Mouse (Mus musculus): ENCODE measurements around the gene Gramd1b. TPM values are rescaled to one million over a fixed set of nuclear protein-coding genes. Genes with fewer than 3 reads are reported as not detected.

Gene Gramd1b
- polyA plus RNA-seq, 1 experiment from 2014 or later = 13.5 TPM

- H3K4me2 ChIP-seq = no peak overlapping the region
- peaks cover 62% of the 10 kb centered on the region for H3K4me1 ChIP-seq (replicated peaks)
- no peaks in the 10 kb centered on the region for H3K36me3 ChIP-seq
- 93% methylated on average over 9 of the region's 9 CpGs for WGBS
- H3K4me3 ChIP-seq = no peak overlapping the region
- no peak overlapping the region for H3K27ac ChIP-seq
- no peak for ATAC-seq (ENCODE audit: low FRiP score)
- H3K27me3 ChIP-seq = no peaks in the 10 kb centered on the region
- no peaks in the 10 kb centered on the region for H3K9me3 ChIP-seq
- H3K9ac ChIP-seq = no peak overlapping the region
These were observed 188.0 kb downstream of the Gramd1b start for GRCm38 (mm10) chr9:40343053-40343652.

- H3K27me3 ChIP-seq = no peaks in the 10 kb centered on the region
- H3K9me3 ChIP-seq = no peaks in the 10 kb centered on the region
- ATAC-seq (ENCODE audit: low FRiP score) = no peak
- peaks cover 67% of the 10 kb centered on the region for H3K4me1 ChIP-seq (replicated peaks)
- no peaks in the 10 kb centered on the region for H3K36me3 ChIP-seq
- no peak overlapping the region for H3K4me3 ChIP-seq
- 86% methylated on average over 7 of the region's 7 CpGs for WGBS
- peak overlapping the region; percentile 23; the same call in 1 of the 2 replicates for H3K27ac ChIP-seq
- H3K4me2 ChIP-seq = no peak overlapping the region
- H3K9ac ChIP-seq = no peak overlapping the region
These were observed 189.1 kb downstream of the Gramd1b start for GRCm38 (mm10) chr9:40342101-40342500.

GRCm38 (mm10) chr9:40339578-40339977, 191.6 kb downstream of the Gramd1b start:
- no peaks in the 10 kb centered on the region for H3K36me3 ChIP-seq
- H3K9me3 ChIP-seq = no peaks in the 10 kb centered on the region
- ATAC-seq (ENCODE audit: low FRiP score) = no peak
- H3K9ac ChIP-seq = no peak overlapping the region
- peaks cover 54% of the 10 kb centered on the region for H3K4me1 ChIP-seq (replicated peaks)
- 58% methylated on average over 9 of the region's 9 CpGs for WGBS
- no peak overlapping the region for H3K4me3 ChIP-seq
- H3K27me3 ChIP-seq = no peaks in the 10 kb centered on the region
- peak overlapping the region; percentile 58 for H3K27ac ChIP-seq
- H3K4me2 ChIP-seq = no peak overlapping the region

GRCm38 (mm10) chr9:40337131-40337820, 193.9 kb downstream of the Gramd1b start:
- Histone ChIP-seq H3K36me3 (peaks cover 10% of the 10 kb centered on the region), H3K4me2 (no peak overlapping the region), H3K4me1 (replicated peaks) (peaks cover 37% of the 10 kb centered on the region), H3K9me3 (no peaks in the 10 kb centered on the region), H3K4me3 (no peak overlapping the region), H3K27ac (peak overlapping the region; percentile 72), H3K27me3 (no peaks in the 10 kb centered on the region), H3K9ac (no peak overlapping the region)
- WGBS = 75% methylated on average over 4 of the region's 4 CpGs
- no peak for ATAC-seq (ENCODE audit: low FRiP score)

GRCm38 (mm10) chr9:40336701-40337100, 194.5 kb downstream of the Gramd1b start:
- no peak for ATAC-seq (ENCODE audit: low FRiP score)
- WGBS = 50% methylated on average over 5 of the region's 5 CpGs
- Histone ChIP-seq H3K36me3 (peaks cover 15% of the 10 kb centered on the region), H3K4me3 (no peak overlapping the region), H3K27me3 (no peaks in the 10 kb centered on the region), H3K9ac (no peak overlapping the region), H3K4me2 (0 out of 2 replicates have a peak overlapping the region, but pooled peaks have one; percentile 13), H3K27ac (peak overlapping the region; percentile 72), H3K9me3 (no peaks in the 10 kb centered on the region), H3K4me1 (replicated peaks) (peaks cover 31% of the 10 kb centered on the region)

GRCm38 (mm10) chr9:40334617-40335016, 196.6 kb downstream of the Gramd1b start:
- no peak overlapping the region for H3K9ac ChIP-seq
- 78% methylated on average over 2 of the region's 2 CpGs for WGBS
- peaks cover 25% of the 10 kb centered on the region for H3K36me3 ChIP-seq
- H3K9me3 ChIP-seq = no peaks in the 10 kb centered on the region
- ATAC-seq (ENCODE audit: low FRiP score) = no peak
- H3K4me2 ChIP-seq = no peak overlapping the region
- no peaks in the 10 kb centered on the region for H3K27me3 ChIP-seq
- no peak overlapping the region for H3K27ac ChIP-seq
- peaks cover 19% of the 10 kb centered on the region for H3K4me1 ChIP-seq (replicated peaks)
- H3K4me3 ChIP-seq = no peak overlapping the region

- H3K9ac ChIP-seq = no peak overlapping the region
- H3K27ac ChIP-seq = no peak overlapping the region
- no peaks in the 10 kb centered on the region for H3K27me3 ChIP-seq
- peaks cover 15% of the 10 kb centered on the region for H3K4me1 ChIP-seq (replicated peaks)
- no peak overlapping the region for H3K4me3 ChIP-seq
- 64% methylated on average over 9 of the region's 9 CpGs for whole genome bisulfite sequencing
- no peak for ATAC-seq (ENCODE audit: low FRiP score)
- no peak overlapping the region for H3K4me2 ChIP-seq
- H3K36me3 ChIP-seq = peaks cover 29% of the 10 kb centered on the region
- H3K9me3 ChIP-seq = no peaks in the 10 kb centered on the region
These were observed 197.4 kb downstream of the Gramd1b start for GRCm38 (mm10) chr9:40333649-40334396.

- no peak overlapping the region for H3K9ac ChIP-seq
- H3K36me3 ChIP-seq = peaks cover 35% of the 10 kb centered on the region
- no peaks in the 10 kb centered on the region for H3K9me3 ChIP-seq
- ATAC-seq (ENCODE audit: low FRiP score) = no peak
- H3K4me2 ChIP-seq = no peak overlapping the region
- WGBS = 83% methylated on average over 31 of the region's 31 CpGs
- no peak overlapping the region for H3K27ac ChIP-seq
- peaks cover 15% of the 10 kb centered on the region for H3K4me1 ChIP-seq (replicated peaks)
- no peaks in the 10 kb centered on the region for H3K27me3 ChIP-seq
- H3K4me3 ChIP-seq = no peak overlapping the region
These were observed 198.2 kb downstream of the Gramd1b start for GRCm38 (mm10) chr9:40332731-40333648.

- no peak overlapping the region for H3K27ac ChIP-seq
- no peaks in the 10 kb centered on the region for H3K9me3 ChIP-seq
- ATAC-seq (ENCODE audit: low FRiP score) = no peak
- H3K4me1 ChIP-seq (replicated peaks) = peaks cover 12% of the 10 kb centered on the region
- no peak overlapping the region for H3K4me3 ChIP-seq
- H3K4me2 ChIP-seq = no peak overlapping the region
- H3K36me3 ChIP-seq = peaks cover 35% of the 10 kb centered on the region
- no peaks in the 10 kb centered on the region for H3K27me3 ChIP-seq
- WGBS = 91% methylated on average over 4 of the region's 4 CpGs
- no peak overlapping the region for H3K9ac ChIP-seq
These were observed 198.9 kb downstream of the Gramd1b start for GRCm38 (mm10) chr9:40332326-40332725.

- no peak overlapping the region for H3K4me3 ChIP-seq
- H3K9me3 ChIP-seq = no peaks in the 10 kb centered on the region
- peaks cover 38% of the 10 kb centered on the region for H3K36me3 ChIP-seq
- no peak overlapping the region for H3K9ac ChIP-seq
- H3K27ac ChIP-seq = no peak overlapping the region
- peaks cover 5% of the 10 kb centered on the region for H3K4me1 ChIP-seq (replicated peaks)
- 89% methylated on average over 15 of the region's 15 CpGs for WGBS
- no peaks in the 10 kb centered on the region for H3K27me3 ChIP-seq
- no peak; the same call in 1 of the 2 replicates for ATAC-seq (ENCODE audit: low FRiP score)
- H3K4me2 ChIP-seq = no peak overlapping the region
These were observed 199.5 kb downstream of the Gramd1b start for GRCm38 (mm10) chr9:40331411-40332286.

Data from hindbrain, embryonic 13.5 days (tissue).